Mouse (Mus musculus) embryo, embryonic 10.5 days (tissue): Measurements from ENCODE around the gene Pick1.
A peak's percentile ranks its signal among the peaks of the same experiment; 100 is the strongest.

ENCODE experiments used
- DNase-seq: peaks from one replicate; pipeline ENCODE4 v3.0.0-alpha.2; 2015; ENCODE audit warnings: low spot score

Gene Pick1

GRCm38 (mm10) chr15:79229058-79229821 lies at the start of gene Pick1, which contains the start of gene Gm49486:
Pick1 (plus strand) TSS chr15:79229173.
Gm49486 (plus strand) TSS chr15:79229391.
- DNase-seq: peak; percentile 95

DNA sequence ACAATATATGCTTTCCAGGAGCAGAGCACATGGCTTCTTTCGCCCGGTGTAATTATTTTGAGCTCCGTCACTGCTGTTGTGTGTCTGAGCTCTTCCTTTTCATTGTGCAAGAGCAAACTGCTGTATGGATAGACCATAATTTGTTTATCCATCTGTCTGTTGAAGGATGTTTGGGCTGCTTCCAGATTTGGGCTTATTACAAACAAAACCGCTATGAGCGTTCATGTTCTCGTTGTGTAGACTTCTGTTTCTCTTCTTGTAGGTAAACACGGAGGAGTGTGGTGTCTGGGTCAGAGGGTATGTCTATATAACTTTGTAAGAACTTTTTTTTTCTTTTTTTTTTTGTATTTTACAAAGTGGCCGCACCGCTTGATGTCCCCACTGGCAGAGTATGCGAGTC lies 43.8 kb upstream of the Pick1 start:
- DNase-seq: no peak

DNA sequence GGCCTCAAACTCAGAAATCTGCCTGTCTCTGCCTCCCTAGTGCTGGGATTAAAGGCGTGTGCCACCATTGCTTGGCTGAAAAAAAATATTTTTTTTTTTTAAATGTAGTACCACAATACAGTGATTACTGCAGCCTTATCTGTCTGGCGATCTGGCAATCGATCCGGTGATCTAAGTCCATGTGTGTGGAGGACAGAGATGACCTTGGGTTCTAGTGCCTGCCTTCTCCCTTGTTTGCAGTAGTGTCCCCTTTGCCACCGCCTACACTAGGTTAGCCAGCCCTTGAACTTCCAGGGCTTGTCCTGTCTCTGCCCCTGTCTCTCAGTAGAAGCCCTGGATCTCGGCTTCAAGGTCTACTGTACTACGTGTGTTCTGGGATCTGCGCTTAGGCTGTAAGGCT lies 41.2 kb upstream of the Pick1 start:
- no peak for DNase-seq

GRCm38 (mm10) chr15:79191426-79191825 lies 37.5 kb upstream of the Pick1 start:
- DNase-seq: no peak

- no peak for DNase-seq
Observed at GRCm38 (mm10) chr15:79192450-79192849, 36.5 kb upstream of the Pick1 start.

DNA sequence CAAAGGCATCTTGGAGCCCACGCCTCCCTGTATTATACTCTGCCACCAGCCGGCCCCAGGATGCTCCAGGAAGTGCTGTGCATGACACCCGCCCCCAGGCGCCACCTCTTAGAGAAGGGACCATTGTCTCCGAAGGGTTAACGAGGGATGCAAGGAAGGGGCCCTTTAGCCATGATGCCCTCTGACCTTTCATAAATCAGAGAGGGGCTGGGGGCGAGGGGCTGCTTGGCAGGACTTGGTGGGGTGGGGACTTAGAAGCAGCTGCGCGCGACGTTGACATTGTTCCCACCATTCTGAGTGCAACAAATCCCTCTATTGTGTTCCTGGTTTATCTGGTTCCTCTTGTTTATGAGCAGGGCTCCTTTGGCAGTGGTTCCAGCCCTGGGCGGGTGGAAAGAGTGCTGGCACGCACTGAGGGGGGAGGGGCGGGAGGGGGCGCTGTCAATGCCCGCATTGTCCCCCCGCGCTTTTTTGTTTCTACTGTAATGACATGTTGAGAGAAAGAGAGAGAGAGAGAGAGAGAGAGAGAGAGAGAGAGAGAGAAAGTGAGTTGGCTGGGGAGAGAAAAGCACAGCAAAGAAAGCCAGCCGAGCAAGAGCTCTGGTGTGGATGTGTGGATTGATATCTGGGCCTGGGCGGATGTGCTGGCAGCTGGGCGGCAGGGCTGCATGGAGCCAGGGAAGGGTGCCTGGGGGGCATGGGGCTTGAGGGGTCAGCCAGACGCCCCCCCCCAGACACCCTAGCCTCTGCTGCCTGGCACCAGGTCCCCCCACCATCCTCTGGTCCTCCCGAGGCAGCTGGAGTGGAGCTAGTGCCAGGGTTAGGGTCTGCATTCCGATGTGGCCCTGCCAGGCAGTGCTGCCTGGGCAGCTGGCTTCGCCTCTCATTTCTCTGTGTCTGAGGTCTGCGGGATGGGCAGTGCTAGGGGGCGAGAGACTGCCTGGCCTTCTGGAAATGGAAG lies 35.8 kb upstream of the Pick1 start:
- DNase-seq: peak; percentile 79

- DNase-seq: no peak
Observed at GRCm38 (mm10) chr15:79194048-79194447, 34.9 kb upstream of the Pick1 start.

- no peak for DNase-seq
Observed at GRCm38 (mm10) chr15:79194946-79195345, 34.0 kb upstream of the Pick1 start.

DNA sequence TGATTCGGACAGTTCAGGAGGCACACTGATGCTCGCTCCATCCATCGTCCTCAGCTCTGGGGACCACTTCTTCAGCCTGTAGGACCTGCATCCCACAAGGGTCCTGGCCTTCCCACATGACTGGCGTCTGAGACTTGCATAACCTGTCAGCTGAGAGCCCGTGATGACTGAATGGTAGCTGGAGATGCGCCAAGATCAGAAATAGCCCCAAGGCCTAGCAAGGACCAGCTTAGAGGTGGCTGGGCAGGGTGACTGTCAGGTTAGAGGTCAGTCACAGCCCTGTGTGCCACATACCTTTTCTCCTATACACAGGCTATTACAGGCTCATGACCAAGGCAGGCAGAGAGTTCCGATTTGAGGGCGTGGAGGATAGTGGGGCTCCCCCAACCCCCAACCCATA lies 33.5 kb upstream of the Pick1 start:
- no peak for DNase-seq

DNA sequence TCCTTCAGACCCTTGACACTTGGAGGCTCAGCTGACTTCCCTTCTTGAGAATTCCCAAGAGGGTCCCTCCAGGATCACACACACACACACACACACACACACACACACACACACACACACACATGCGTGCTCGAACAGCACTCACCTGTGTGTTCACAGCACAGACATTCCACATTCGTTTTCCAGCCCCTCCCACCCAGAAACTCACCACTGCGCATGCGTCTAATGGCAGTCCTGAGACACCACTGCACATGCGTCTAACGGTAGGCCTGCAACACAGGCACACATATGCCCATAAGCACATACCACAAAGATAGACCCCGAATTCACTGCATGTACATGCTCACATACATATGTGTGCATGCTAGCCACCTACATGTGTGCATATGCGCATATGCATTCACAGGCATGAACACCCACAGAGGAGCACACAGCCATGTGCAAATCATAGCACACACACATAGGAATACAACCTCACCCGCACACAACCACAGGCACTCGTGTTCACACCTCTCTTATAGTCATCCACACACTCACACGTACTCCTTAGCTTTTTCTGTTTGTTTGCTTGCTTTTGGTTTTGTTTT lies 29.5 kb upstream of the Pick1 start:
- DNase-seq: no peak

GRCm38 (mm10) chr15:79201491-79202150 lies 27.4 kb upstream of the Pick1 start:
- DNase-seq: peak; percentile 46

DNA sequence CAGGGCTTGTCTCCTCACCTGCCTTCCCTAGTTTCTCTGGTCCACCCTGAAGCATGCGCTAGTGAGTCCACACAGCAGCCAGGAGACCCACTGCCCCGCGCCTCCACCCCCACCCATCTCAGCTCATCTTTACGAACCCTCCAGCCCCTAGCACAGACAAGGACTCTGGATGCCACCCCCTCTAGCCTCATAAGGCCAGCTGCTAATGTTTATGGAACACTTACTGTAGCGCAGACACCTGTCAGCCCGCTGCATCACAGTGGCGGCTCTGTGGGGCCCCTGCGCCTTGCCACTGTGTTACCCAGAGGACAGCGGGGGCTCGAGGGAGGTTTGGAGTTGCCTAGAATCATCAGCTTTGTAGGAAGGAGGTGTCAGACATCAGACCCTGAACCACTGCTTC lies 26.4 kb upstream of the Pick1 start:
- DNase-seq: no peak

DNA sequence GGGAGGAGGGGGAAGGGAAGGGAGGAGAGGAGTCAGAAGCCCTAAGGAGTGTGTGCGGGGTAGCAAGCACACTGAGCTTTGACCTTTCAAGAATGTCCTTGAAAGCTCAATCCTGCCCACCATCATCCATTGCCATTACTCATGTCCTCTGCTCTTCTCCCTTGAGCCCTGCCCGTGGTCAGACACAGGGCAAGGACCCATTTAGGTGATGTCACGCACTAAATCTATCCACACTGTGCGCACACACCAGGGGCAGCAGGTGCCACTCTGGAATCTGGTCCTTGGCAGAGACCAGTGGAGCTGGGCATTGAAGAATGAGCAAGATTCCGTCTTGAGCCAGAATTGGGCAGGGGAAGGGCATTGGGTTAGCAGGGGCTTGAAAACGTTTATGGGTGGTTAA lies 20.8 kb upstream of the Pick1 start:
- DNase-seq: no peak

GRCm38 (mm10) chr15:79208758-79209439 lies 20.1 kb upstream of the Pick1 start:
- no peak for DNase-seq

- DNase-seq: no peak
Observed at GRCm38 (mm10) chr15:79210357-79210756, 18.6 kb upstream of the Pick1 start.

- no peak for DNase-seq
Observed at GRCm38 (mm10) chr15:79212750-79213446, 16.1 kb upstream of the Pick1 start.

DNA sequence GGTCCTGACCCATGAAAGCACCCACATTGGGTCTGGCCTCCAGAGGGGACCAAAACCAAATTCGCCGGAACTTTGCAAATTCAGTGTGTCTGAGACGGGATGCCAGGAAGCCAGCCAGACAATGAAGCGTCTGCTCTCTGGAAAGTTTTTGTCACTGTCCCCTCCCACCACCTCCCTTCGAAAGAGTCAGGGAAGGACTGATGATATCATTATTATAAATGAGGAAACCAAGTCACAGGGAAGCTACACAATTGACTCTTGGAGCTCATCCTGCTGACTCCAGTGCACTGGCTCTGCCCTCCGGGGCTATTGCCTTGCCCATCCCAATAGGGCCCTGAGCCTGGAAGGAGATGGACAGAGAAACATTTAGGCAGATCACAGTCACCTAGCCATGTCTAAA lies 15.4 kb upstream of the Pick1 start:
- no peak for DNase-seq

DNA sequence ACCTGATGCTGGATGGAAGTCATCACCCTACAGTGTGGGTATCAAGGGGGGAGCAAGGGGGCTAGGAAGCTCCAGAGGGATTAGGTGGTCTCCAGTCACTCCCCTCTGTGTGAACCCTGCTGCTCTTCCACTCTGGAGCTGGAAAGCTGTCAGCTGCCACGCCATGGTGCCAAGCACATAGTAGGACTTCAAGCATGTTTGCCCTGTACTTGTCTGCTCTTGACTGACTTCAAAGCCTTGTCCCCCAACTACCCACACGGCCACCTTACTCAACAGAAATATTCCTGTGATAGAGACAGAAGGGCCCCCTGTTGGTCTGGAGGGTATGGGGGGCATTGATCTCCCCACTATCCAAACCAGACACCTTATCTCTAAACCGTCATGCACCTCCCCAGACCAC lies 12.8 kb upstream of the Pick1 start:
- no peak for DNase-seq

DNA sequence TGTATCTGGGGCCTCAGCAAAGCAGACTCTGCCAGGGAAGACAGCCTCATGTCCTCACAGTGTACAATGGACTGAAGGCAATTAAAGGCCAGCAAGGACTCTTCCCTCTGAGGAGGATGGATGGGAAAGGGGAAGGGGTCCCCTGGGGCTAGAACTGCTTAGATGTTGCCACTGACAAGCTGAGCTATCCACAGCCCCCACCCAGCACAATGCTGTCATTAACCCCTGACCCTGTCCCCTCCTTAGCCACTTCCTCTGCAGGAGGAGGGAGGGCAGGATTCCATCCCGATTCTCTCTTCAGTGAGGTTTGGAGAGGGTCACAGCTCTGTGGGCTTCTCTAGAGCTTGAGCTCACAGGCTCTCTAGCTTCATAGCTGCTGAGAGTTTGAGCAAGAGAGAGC lies 9.4 kb upstream of the Pick1 start:
- peak; percentile 77 for DNase-seq

GRCm38 (mm10) chr15:79223641-79224040 lies 5.3 kb upstream of the Pick1 start:
- peak; percentile 71 for DNase-seq

DNA sequence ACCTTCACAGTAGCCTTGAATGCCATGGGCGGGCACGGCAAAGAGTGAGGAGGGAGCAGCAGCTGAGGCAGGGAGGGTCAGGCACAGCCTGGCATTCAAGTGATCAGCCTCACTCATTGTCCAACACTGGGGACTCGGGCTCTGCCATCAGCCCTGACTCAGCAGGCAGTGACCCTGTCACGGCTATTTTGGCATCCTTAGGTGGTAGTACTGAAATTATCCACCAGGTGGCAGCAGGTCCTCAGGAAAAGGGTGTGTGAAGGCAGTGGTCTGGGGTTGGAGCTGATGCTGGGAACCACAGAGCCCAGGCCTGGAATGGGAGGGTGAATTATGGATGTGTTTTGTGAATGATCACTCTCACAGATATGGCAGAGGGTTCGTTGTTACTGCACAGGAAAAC lies 4.3 kb upstream of the Pick1 start:
- peak; percentile 97 for DNase-seq
